Mouse (Mus musculus) olfactory bulb, adult 2 months (tissue): ENCODE data around the gene Tk2.

Source experiments
- CTCF ChIP-seq: fragments of 200-500 bp; IDR thresholded peaks from 2 replicates; pipeline ENCODE4 v1.5.1; 2012; ENCODE audit warnings: low read depth, mild to moderate bottlenecking, low read length, moderate library complexity; ENCODE audit not compliant: insufficient read depth
- POLR2A ChIP-seq: fragments of 200-500 bp; IDR thresholded peaks from 2 replicates; pipeline ENCODE4 v1.6.1; 2012; ENCODE audit warnings: mild to moderate bottlenecking, low read depth, low read length, moderate library complexity; ENCODE audit not compliant: insufficient read depth

DNA sequence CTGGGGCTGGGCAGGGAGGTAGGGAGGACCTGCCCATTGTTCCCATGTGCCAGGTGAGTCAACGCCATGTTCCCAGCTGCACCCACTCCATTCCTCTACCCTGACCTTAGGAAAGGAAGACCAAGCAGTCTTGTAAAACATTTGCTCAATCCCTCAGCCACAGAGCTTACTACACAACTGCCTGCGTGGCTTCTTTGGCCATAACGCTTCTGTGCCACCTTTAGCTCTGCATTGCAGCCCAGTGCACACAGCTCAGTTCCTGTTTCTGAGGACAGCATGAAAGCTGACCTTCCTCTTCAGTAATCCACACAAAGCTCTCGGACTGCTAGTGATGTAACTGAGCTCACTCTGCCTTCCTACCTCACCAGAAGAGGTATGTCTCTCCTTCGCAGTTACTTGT is 15.4 kb downstream of the Tk2 start:
- TF ChIP-seq CTCF, result no peak
- no peak for TF ChIP-seq POLR2A
